Mouse (Mus musculus) megakaryocyte, adult 5-6 weeks (primary cell): ENCODE measurements around the gene Fhit. TPM values are rescaled to one million over a fixed set of nuclear protein-coding genes. Genes with fewer than 3 reads are reported as not detected.

Experiments
- ATAC-seq: 2 replicates; pipeline ENCODE4 v1.8.0; 2016; ENCODE audit warnings: mild to moderate bottlenecking, inconsistent platforms; ENCODE audit not compliant: poor library complexity, severe bottlenecking
- total RNA-seq, 2 experiments: library from RNA; stranded (forward) in 1 of 2; stranded (reverse) in 1 of 2; fragments of 153-499, 151-499 nt in 1 of 2; fragments of 221-1000, 200-1000 nt in 1 of 2; gene quantifications; 2 replicates each; pipeline versions ENCODE4 v1.2.3 to v1.2.4; 2015 to 2017

Gene Fhit
- total RNA-seq, 2 experiments from 2014 or later: 0.66 to 4.4 TPM

DNA sequence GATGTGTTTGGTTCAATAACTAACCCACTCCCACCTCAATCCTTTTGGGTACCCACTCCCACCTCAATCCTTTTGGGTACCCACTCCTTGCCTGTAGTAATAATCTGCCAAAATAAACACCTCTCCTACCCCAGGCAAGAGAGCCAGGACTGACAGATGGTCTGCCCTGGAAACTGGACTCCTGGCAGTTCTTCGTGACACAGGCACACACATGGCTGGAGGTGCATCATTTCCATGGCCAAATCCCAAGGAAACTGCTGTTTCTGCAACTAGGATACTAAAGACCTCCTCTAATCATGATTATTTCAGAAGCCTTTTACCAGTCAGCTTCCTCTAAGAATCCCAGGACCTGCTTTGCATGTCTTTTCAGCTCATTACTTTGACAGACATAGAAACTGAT lies 756.5 kb downstream of the Fhit start:
- no peak for ATAC-seq

DNA sequence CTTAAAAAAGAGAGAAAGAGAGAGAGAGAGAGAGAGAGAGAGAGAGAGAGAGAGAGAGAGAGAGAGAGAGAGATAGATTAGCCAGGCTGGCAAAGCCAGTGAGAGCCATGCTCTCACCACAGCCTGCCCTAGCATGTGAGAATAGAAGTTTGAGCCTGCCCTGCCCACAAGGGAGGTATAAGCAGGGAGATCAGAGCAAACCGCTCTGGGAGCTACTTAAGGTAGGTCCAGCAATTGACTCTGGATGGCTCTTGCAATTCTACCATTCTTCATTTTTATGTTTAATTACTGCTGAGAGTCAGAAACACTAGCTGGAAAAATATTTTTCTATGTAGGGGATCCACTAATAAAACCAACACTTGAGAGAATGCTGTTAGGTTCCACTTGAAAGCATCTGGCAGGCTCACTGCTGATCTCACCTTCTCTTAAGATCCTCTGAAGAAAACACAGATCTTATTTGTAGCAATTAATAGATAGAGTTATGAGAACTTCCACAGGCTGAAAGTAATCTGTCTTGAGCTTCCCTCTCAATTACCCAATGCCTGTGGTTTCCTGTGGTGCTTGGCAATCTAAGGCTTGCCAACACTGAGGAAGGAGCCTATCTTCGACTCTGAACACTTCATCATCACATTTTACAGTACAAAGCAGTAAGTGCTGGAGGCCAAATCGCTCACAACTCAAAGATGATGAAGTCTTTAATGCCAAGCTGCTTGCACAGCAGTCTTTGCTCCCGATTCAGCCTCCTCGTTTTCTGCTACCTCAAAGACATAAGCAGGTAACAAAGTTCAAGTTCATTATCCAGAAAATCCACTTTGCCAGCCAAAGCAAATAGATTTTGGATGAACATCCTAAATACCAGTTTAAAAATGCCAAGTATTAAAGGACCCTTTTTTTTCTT lies 793.8 kb downstream of the Fhit start:
- peak; percentile 95 for ATAC-seq

DNA sequence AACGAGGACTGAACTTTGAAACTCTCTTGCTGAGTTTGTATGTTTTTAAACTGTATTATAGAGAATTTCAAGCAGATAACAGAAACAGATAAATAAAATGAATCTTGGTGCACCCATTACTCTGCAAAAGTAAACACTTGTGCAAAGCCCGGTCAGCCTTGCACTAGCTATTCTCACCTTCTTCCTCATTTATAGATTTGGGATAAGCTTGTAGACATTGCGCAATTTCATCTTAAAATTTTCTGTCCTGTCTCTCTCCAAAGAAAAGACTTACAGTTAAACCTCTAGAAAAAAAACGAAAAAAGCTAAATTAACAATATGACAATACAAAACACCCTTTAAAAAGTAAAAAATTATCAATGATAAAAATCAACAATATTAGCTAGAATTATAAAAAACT lies 795.0 kb downstream of the Fhit start:
- 0 out of 2 replicates have a peak, but pooled peaks have one; percentile 26 for ATAC-seq

DNA sequence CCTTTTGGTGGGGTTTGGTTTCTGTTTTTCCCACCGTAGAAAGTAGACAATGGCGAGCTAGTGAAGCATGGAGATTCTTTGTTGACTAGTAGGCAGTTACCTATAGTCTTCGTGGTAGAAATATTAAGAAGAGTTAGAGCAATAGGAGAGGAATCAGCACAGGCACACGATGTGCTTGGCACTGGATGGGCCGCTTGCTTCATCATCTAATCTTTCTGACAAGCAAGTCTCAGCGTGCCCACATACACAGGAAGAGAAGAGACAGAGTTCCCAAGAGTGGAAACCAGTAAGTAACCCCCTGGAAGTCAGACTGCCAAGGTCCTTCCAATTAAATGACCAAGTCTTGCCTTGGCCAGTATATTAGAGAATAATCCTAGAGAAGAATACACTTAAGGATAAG lies 797.6 kb downstream of the Fhit start:
- no peak for ATAC-seq

DNA sequence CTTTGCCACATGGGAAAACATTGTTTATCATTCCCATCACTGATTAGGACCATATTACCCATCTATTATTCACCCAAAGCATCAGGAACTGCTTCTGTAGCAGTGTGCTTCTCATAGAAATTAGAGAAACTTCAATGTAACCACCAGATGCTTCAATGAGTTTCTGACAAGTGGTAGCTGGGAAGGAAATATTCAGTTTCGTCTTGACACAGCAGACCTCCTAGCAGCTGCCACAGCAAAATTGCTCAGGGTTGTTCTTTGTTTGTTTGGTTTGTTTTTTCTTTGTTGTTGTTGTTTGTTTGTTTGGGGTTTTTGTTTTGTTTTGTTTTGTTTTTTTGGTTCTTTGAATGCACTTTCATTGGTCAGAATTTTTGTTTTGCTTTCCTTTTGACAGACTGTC lies 798.5 kb downstream of the Fhit start:
- no peak for ATAC-seq

DNA sequence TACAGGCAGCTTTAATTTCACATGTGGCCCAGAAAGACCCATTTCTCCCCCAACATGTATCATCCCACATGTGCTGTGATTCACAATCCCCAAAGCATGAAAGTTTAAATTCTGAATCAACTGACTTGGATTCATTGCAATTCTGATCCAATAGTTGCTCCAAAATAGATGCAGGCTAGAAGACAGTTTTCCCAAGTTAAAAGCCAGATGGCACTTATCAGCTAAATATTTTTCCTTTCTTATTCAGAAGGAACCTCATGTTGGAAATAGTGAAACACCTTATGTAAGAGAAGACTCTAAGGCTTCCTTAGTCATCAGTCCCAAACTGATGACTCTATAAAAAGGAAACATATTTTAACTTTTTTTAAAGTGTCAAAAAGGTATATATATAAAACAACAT lies 815.9 kb downstream of the Fhit start:
- no peak for ATAC-seq

DNA sequence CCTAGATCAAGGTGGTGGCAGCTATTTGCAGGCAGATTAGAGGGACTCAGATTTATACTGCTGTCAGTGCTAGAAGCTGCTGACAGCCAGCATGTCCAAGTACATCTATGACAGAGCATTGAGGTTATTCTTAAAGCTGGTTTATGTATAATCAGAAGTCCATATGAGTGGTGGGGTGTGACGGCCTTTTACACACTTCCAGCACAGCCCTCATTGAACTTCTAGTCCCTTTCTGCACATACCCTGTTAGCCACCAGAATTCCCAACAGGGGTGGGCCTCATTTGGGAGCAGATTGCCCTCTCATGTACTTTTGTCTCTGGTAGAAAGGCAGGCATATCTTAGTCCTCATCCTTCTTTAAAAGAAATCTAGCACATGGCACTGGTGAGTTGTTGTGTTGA lies 817.8 kb downstream of the Fhit start:
- no peak for ATAC-seq

DNA sequence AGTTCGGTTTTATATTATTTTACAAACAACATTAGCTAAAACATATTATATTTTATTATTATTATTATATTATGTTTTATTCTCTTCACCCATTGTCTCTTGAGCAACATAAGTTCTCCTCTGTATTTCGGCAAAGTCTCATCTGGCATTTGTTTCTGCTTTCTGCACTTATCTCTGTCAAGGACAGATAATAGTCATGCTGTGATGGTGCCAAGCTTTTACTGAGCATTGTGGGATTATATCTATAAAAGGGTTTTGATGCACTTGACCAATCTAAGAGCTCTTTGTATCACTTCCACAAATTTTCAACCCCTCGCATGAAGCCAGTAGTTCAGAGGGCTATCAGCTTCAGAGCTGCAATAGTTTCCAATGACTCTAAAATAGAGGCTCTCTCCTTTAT lies 845.1 kb downstream of the Fhit start:
- no peak for ATAC-seq

DNA sequence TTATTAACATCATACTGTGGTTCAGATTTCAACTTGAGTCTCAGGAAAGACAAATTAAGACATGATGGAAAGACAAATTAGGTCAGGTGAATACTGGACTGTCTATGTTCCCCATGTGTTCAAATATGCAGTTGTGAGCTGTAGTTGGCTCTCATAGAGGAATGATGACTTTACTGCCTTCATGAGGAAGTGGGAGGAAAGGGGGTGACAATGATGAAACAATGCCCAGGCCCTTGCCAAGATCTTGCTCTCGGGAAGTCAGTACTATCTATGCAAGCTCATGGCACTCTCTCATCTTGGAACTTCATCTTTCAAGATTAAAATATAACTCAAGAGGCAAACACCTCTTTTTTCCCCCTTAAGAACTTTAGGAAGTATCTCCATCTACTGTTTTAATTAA lies 849.6 kb downstream of the Fhit start:
- peak; percentile 83 for ATAC-seq

DNA sequence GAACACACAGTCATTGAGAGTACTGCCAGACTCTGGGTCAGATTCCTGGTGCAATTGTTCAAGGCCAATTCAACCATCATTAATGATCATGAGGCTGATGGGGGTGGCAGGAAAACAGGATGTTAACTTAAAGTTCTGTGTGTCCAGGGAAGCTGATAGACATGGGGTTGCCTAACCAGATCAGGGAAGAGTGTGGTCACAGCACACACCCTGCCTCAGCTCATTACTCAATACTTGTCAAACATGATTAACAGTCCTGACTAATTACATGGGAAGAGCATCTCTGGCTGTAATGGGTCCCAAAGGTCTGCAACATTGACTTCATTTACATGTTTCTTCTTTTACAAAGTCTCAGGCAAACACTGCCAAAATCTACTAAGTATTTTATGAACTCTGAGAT lies 856.5 kb downstream of the Fhit start:
- peak; percentile 78 for ATAC-seq

DNA sequence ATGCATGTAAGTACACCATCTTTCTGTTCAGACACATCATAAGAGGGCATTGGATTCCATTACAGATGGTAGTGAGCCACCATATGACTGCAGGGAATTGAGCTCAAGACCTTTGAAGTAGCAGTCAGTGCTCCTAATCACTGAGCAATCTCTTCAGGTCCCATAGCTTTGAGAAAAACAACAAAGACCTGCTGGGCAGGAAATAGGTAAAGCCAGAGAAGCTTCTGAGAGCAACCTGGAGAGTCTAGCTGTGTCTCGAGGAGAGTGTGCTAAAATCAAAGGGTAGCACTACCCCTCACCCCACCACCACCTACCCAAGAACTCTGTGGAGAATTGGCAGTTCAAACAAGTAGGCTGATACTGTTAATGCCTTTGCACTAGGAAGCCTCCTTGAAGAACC lies 860.3 kb downstream of the Fhit start:
- ATAC-seq: 0 out of 2 replicates have a peak, but pooled peaks have one; percentile 16

DNA sequence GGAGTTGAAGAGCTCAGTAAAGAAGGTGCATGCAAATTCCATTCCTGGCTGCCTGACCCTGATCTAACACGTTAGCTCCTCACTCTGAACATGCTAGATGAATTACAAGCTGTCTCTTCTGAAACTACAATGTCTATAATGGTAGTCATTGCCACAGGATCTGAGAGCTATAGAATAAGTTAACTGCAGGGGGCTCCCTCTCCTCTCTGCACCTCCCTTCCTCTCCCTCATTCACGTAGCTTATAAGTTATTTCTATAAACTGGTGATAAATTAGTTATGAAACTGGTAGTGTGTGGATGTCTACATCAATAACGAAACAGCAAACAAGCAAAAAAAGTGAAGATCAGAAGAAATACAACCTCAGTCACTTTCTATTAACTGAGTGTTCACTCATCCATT lies 860.9 kb downstream of the Fhit start:
- ATAC-seq: no peak

DNA sequence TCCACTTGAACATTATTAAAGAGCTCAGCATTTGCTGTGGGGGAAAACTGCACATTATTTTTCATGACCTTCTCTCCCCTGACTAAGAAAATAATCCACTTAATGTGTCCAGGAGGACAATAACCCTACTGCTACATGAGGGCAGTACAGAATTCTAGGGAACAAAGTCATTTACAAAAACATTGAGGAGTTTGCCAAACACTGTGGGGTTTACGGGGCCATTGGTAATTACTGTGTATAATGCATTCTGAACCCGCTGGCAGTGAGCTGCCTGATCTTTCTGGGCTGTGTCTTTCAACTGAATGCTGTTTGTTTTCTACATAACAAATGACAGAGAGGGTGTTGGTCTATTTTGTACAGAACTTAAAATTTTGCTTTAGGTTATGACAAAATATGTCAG lies 862.8 kb downstream of the Fhit start:
- ATAC-seq: no peak

DNA sequence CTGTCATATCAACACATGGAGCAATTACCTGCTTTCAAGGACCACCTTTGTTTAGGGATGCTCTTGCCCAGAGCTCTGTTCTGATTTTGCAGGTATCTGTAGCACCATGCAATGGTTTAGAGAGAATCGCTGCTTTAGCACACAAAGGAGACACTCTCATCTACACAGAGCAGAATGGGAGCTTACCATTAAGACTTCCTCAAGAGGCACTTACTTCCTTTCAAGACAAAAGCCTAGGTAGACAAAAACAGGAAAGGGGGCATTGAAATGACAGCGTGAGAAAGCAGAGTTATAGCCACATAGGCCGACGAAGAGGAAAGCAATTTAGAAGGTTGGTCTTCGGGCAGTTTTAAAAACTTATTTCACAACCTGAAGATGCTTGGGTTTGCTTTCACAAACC lies 872.8 kb downstream of the Fhit start:
- no peak for ATAC-seq

DNA sequence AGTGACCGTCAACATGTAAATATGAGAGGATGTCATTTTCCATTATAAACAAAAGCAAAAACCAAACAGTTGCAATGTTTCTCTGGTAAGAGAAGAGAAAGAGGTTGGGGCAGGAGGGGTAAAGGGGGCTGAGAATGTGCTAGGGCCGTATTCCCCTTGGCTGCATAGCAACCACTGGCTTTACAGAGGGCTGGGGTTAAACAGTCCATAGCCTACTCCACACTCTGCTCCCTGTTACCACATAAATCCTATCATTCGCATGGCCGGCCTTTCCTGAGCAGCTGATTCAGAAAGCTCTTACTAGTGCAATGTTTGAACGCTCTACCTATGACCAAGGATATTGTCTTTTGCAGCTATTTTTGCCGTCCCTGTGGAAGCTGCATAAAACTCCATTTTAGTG lies 875.8 kb downstream of the Fhit start:
- no peak for ATAC-seq

DNA sequence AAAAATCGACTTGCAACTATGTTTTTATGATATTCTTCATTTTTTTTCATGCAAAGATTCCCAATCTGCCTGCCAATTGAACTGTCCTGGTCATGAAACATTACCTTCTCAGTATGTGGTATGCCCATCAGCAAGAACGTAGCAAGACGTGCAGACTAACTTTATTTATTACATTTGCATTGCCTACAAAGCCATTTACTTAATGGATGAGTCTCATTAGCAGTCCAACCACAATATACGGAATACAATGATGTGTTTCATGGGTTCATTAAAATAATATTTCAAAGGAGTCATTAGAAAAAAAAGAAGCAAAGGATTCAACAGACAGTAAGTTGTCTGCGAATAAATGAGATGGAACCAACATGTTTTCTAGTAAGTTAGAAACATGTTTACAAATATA lies 933.1 kb downstream of the Fhit start:
- ATAC-seq: no peak

DNA sequence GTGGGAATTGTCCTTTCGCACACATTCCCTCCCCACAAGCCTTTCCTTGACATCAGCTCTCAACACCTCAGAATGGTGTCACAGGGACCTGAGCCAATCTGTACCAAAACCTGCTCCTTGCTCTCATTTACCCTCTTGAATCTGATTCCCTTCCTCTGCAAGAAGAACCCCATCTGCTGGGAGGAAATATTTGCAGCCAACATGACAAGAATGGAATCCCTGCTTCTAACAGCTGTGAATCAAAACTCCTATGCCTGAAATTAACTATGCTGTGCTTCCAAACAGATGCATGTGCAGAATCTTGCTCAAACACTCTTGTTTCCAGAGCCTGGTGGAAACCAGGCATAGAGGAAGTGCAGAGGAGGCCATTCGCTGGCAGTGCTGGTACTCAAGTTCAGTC lies 940.0 kb downstream of the Fhit start:
- no peak for ATAC-seq

DNA sequence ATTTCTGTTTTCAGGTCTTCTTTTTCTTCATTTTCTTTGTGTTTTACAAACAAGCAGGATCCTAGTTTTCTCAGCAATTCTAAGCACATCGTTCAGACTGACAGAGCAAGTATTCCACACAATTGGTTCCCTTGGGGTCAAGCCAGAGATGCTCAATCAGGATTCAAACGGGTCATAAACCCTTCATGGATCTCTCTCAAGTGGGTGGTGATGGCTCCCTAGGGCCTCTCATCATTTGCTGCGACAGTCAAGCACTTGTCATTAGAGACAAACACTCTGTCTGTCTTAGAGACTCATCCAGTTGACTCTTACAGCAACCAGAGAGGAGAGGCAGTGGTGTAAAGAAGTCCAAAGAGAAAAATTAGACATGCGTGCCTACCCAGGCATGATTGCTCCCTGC lies 948.6 kb downstream of the Fhit start:
- no peak for ATAC-seq

DNA sequence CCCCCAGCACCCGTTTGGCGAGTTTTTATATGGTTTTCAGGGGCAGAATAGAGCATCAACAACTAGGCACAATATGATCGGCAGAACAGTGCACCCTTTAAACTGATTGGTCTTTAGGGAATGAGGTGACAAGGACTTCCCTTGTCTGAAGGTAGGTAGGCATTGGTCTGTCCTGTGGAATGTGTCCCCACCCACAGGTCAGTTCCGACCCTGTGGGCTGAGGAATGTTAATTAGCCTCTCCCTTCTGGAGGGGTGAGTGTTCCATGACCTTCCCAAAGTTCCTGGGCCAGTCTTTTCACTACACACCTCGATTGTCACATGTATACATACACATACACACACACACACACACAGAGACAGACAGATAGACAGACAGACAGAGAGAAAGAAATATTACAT lies 950.7 kb downstream of the Fhit start:
- ATAC-seq: no peak

DNA sequence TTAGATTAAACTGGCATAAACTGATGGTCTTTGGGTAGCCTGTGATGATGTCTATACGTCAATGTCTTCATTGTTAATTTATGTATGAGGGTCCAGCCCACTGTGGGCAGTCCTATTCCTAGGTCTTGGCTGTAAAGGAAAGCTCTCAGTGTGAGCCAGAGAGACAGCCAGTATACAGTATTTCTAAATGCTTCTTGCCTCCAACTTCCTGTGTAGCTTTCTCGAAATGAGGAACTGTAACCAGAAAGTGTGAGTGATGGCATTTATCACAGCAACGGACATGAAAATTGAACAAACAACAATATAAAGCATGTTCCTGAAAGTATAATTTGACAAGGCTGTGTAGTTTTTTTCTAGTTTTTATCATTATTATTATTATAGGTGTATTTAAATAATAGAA lies 952.8 kb downstream of the Fhit start:
- ATAC-seq: peak; percentile 95

DNA sequence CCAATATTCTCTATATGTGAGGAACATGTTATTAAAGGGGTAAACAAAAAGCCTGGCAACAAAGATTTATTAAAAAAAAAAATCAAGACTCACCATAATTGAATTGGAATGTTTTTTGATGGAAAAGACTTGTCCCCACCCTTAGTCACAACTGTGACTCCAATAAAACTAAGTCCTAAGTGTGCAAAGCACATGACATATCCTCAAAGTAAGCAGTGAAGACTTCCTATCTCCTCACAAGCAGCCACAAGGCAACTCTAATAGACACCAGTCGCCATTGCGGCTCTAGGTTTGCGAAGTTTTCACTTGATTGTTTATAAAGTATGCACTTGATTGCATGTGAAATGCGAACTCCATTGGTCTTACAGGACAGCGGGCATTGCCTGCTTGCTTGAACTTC lies 956.1 kb downstream of the Fhit start:
- ATAC-seq: no peak

DNA sequence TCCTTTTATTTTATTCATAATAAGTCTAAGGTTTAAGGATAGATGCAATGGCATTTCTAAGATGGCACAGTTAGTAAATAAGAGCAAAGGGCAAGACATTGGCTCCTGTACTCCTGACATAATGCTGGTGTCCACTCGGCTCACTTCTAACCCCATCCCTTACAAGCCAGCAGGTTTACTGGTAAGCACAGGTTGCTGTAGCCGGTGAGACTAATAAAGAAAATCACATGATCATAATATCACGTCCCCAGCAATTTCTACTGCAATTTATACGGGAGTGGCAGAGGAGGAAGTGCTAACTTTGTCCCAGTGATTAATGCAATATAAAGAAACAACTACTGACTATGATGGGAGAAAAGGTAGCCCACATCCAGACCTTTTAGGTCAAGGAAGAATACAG lies 956.5 kb downstream of the Fhit start:
- no peak for ATAC-seq

DNA sequence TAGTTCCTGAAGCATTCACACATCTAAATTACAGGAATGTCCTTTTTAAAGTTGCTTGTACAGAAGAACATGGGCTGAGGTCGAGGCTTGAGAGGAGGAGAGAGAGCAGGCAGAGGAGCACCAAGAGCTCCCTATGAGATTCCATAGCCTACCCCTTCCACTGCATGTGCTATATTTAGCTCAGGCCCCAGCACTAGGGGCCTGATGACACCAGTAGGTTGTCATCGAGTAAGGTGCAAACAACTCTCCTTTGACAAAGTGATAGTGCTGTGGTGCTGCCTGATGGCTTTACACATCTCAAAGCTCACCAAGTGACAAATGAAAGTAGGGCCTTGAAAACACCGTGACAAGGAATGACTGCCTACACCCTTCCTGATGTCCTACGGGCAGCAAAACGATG lies 967.7 kb downstream of the Fhit start:
- ATAC-seq: no peak
